Mouse (Mus musculus) stomach, embryonic 15.5 days (tissue): Measurements from ENCODE around the gene Nprl3. TPM values are rescaled to one million over a fixed set of nuclear protein-coding genes. Genes with fewer than 3 reads are reported as not detected.
A peak's percentile ranks its signal among the peaks of the same experiment; 100 is the strongest.

Experiments used
- ATAC-seq: fragments of 200-750 bp; cut with Nextera tagmentation; 2 replicates; pipeline ENCODE4 v1.8.0; 2017; ENCODE audit warnings: low read depth, moderate number of reproducible peaks, moderate TSS enrichment; ENCODE audit not compliant: insufficient read depth, low FRiP score
- H3K27ac ChIP-seq: fragments of 300-500 bp; sonication (generic); 2 replicates; pipeline ENCODE4 v1.5.1; 2015; ENCODE audit warnings: mild to moderate bottlenecking, inconsistent platforms
- H3K27me3 ChIP-seq: fragments of 300-500 bp; sonication (generic); replicated peaks from 2 replicates; pipeline ENCODE4 v1.6.1; 2015; ENCODE audit warnings: inconsistent platforms
- H3K36me3 ChIP-seq: fragments of 300-500 bp; sonication (generic); 2 replicates; pipeline ENCODE4 v1.6.1; 2015; ENCODE audit warnings: inconsistent platforms
- H3K4me1 ChIP-seq: fragments of 300-500 bp; sonication (generic); 2 replicates; pipeline ENCODE4 v1.6.1; 2015; ENCODE audit warnings: inconsistent platforms
- H3K4me2 ChIP-seq: fragments of 300-500 bp; sonication (generic); 2 replicates; pipeline ENCODE4 v1.6.1; 2015; ENCODE audit warnings: mild to moderate bottlenecking, inconsistent platforms
- H3K4me3 ChIP-seq: fragments of 300-500 bp; sonication (generic); replicated peaks from 2 replicates; pipeline ENCODE4 v1.5.1; 2015; ENCODE audit warnings: inconsistent platforms
- H3K9ac ChIP-seq: fragments of 300-500 bp; sonication (generic); 2 replicates; pipeline ENCODE4 v1.6.1; 2015; ENCODE audit warnings: inconsistent platforms
- H3K9me3 ChIP-seq: fragments of 300-500 bp; sonication (generic); 2 replicates; pipeline ENCODE4 v1.6.1; 2016; ENCODE audit warnings: inconsistent platforms
- WGBS: fragments of 180-500 bp; shearing (Covaris S2); methylation state at CpG from one replicate; pipeline ENCODE4 v1.1.7; 2015; 5-methylcytosine and 5-hydroxymethylcytosine counted together
- polyA plus RNA-seq: library from polyadenylated mRNA; unstranded; fragments of >200 nt; fragmentation: Nextera tagmentation; extraction: Ambion mirVana; gene quantifications from 2 replicates; pipeline ENCODE4 v1.2.1, GENCODE M21; 2015

The Nprl3 gene
- polyA plus RNA-seq, 1 experiment from 2014 or later: 35.6 TPM

GRCm38 (mm10) chr11:32242209-32242608, 25.3 kb downstream of the Nprl3 start:
- peaks cover 16% of the 10 kb centered on the region for H3K36me3 ChIP-seq
- no peaks in the 10 kb centered on the region for H3K4me1 ChIP-seq
- ATAC-seq: no peak
- WGBS: 86% methylated on average over 3 of the region's 3 CpGs
- no peaks in the 10 kb centered on the region for H3K27me3 ChIP-seq
- H3K4me2 ChIP-seq: no peak overlapping the region
- no peak overlapping the region for H3K9ac ChIP-seq
- H3K9me3 ChIP-seq: no peaks in the 10 kb centered on the region
- H3K27ac ChIP-seq: no peak overlapping the region
- H3K4me3 ChIP-seq: no peak overlapping the region

DNA sequence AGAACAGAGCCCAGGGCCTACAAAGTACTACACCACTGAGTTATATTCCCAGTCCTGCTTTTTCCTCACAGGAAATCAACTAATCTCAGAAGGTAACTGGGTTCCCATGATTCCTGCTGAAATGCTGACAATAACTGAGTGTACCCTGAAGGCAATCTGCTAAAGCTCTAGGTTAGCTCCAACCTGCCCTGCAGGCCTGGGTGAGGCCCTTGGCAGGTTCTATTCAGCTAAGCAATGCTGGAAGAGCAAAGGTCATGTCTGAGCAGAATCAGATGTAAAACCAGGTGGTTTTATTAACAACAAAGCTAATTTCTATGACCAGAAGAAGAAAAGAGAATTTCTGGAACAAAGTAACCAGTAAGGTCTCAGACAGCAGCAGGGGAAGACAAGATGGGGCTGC, 26.1 kb downstream of the Nprl3 start:
- no peaks in the 10 kb centered on the region for H3K9me3 ChIP-seq
- H3K36me3 ChIP-seq: peaks cover 16% of the 10 kb centered on the region
- ATAC-seq: no peak
- peaks cover 5% of the 10 kb centered on the region for H3K4me1 ChIP-seq
- no peak overlapping the region for H3K9ac ChIP-seq
- H3K4me2 ChIP-seq: no peak overlapping the region
- no peaks in the 10 kb centered on the region for H3K27me3 ChIP-seq
- peak overlapping the region; percentile 10; the same call in 1 of the 2 replicates for H3K27ac ChIP-seq
- no peak overlapping the region for H3K4me3 ChIP-seq

DNA sequence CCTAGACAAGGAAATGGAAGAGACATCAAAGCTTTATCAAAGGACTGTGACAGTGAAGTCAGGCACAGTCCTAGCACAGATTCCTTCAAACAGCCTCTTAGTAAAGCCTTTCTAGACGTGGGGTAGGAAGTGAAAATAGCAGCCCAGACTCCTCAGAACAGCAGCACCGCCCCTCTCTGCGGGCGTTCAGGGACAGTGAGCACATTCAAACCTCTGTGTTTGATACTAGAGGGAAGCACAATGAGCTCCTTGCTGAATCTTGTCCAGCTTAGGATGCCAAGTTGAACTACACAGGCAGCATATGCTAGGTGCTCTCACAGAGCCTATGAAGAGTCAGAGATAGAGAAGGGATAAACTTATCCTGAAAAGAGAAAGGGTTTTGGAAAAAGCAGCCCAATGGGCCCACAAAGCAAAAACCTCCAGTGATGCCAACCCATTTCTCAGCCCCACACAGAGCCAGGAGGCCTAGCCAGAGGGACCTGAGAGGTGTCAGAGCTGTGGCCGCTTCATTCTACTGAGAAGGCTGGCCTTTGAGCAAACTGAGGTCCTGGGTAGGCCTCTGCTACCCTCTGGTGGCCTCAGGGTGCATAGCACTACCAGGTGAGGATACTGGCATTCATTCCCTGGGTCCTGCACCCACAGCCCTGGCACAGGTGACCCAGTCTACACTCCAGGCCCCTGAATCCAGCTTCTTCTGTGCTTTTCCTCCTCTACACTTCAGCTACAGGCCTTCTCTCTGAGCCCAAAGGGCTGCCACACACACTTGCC, 29.2 kb downstream of the Nprl3 start:
- H3K4me3 ChIP-seq: no peak overlapping the region
- peak; percentile 25; the same call in 1 of the 2 replicates for ATAC-seq
- 72% methylated on average over 5 of the region's 5 CpGs for WGBS
- peaks cover 21% of the 10 kb centered on the region for H3K36me3 ChIP-seq
- no peak overlapping the region for H3K27ac ChIP-seq
- no peak overlapping the region for H3K9ac ChIP-seq
- H3K4me2 ChIP-seq: no peak overlapping the region
- H3K27me3 ChIP-seq: no peaks in the 10 kb centered on the region
- H3K9me3 ChIP-seq: no peaks in the 10 kb centered on the region
- peaks cover 26% of the 10 kb centered on the region for H3K4me1 ChIP-seq

GRCm38 (mm10) chr11:32237411-32237795, 30.1 kb downstream of the Nprl3 start:
- Histone ChIP-seq H3K27me3 (no peaks in the 10 kb centered on the region), H3K9me3 (no peaks in the 10 kb centered on the region), H3K9ac (no peak overlapping the region), H3K36me3 (peaks cover 23% of the 10 kb centered on the region), H3K4me1 (peaks cover 26% of the 10 kb centered on the region), H3K4me3 (no peak overlapping the region), H3K4me2 (no peak overlapping the region), H3K27ac (no peak overlapping the region)
- no peak for ATAC-seq
- WGBS: 84% methylated on average over 3 of the region's 3 CpGs

GRCm38 (mm10) chr11:32236712-32237410, 30.6 kb downstream of the Nprl3 start:
- peaks cover 23% of the 10 kb centered on the region for H3K36me3 ChIP-seq

DNA sequence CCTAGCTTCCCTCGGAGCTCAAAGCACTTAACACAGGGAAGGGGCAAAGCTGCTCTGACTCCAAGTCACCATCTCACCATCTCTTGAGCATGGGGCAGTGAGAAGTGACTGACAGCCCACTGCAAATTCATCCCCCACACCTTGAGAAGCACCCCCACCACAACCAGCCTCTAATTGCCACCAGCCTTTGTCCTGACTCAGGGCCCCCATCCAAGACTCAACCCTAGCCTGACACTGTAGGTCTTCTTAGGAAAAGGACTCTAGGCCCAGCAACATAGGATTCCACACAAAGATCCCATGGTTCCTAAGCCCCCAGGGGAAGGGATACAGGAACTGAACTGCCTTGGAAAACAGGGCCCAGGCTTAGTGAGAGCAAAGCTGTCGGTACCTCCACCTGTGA, 31.4 kb downstream of the Nprl3 start:
- WGBS: 58% methylated on average over 2 of the region's 2 CpGs
- Histone ChIP-seq H3K36me3 (peaks cover 29% of the 10 kb centered on the region), H3K27ac (peak overlapping the region; percentile 67; the same call in 1 of the 2 replicates), H3K4me2 (no peak overlapping the region), H3K4me3 (no peak overlapping the region), H3K9ac (no peak overlapping the region), H3K27me3 (no peaks in the 10 kb centered on the region), H3K4me1 (peaks cover 26% of the 10 kb centered on the region), H3K9me3 (no peaks in the 10 kb centered on the region)
- no peak for ATAC-seq

More at GRCm38 (mm10) chr11:32236712-32237410, 30.6 kb downstream of the Nprl3 start:
- no peak overlapping the region for H3K4me2 ChIP-seq
- no peak overlapping the region for H3K9ac ChIP-seq
- WGBS: 60% methylated on average over 9 of the region's 9 CpGs
- H3K9me3 ChIP-seq: no peaks in the 10 kb centered on the region
- no peak overlapping the region for H3K4me3 ChIP-seq
- H3K27me3 ChIP-seq: no peaks in the 10 kb centered on the region
- no peak for ATAC-seq
- H3K27ac ChIP-seq: peak overlapping the region; percentile 67; the same call in 1 of the 2 replicates
- H3K4me1 ChIP-seq: peaks cover 26% of the 10 kb centered on the region

DNA sequence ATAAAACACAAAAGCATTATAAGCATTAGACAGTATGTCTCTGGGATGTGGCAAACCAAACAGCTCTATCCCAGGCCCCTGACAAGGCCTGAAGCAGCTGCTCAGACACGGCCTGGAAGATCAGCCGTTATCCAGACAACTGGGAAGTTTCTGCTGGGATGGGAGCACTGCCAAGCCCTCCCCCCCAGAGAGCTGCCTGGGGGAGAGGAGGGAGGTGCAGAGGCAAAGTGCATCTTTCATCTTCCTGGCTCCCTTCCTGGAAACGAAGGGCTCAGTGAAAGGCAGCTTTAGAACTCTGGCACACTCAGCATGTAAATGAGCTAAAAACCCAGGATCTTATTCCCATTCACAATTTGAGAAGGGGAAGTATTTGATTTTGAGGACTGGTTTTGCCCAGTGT, 31.9 kb downstream of the Nprl3 start:
- Histone ChIP-seq H3K4me1 (peaks cover 26% of the 10 kb centered on the region), H3K9me3 (no peaks in the 10 kb centered on the region), H3K27ac (peak overlapping the region; percentile 74), H3K36me3 (peaks cover 26% of the 10 kb centered on the region), H3K4me3 (no peak overlapping the region), H3K9ac (no peak overlapping the region), H3K27me3 (no peaks in the 10 kb centered on the region), H3K4me2 (no peak overlapping the region)
- 34% methylated on average over 3 of the region's 3 CpGs for WGBS
- ATAC-seq: peak; percentile 37; the same call in 1 of the 2 replicates

GRCm38 (mm10) chr11:32234816-32235485, 32.6 kb downstream of the Nprl3 start:
- Histone ChIP-seq H3K36me3 (peaks cover 28% of the 10 kb centered on the region), H3K9me3 (no peaks in the 10 kb centered on the region), H3K27ac (peak overlapping the region; percentile 74), H3K27me3 (no peaks in the 10 kb centered on the region), H3K9ac (no peak overlapping the region), H3K4me1 (peaks cover 26% of the 10 kb centered on the region), H3K4me2 (no peak overlapping the region), H3K4me3 (no peak overlapping the region)
- ATAC-seq: no peak
- WGBS: 88% methylated on average over 6 of the region's 6 CpGs

GRCm38 (mm10) chr11:32233895-32234294, 33.6 kb downstream of the Nprl3 start:
- 85% methylated on average over 3 of the region's 3 CpGs for WGBS
- H3K4me3 ChIP-seq: no peak overlapping the region
- peaks cover 25% of the 10 kb centered on the region for H3K36me3 ChIP-seq
- H3K27ac ChIP-seq: no peak overlapping the region; the same call in 1 of the 2 replicates
- H3K4me2 ChIP-seq: no peak overlapping the region
- H3K9me3 ChIP-seq: no peaks in the 10 kb centered on the region
- no peak overlapping the region for H3K9ac ChIP-seq
- H3K4me1 ChIP-seq: peaks cover 26% of the 10 kb centered on the region
- no peaks in the 10 kb centered on the region for H3K27me3 ChIP-seq
- no peak for ATAC-seq

DNA sequence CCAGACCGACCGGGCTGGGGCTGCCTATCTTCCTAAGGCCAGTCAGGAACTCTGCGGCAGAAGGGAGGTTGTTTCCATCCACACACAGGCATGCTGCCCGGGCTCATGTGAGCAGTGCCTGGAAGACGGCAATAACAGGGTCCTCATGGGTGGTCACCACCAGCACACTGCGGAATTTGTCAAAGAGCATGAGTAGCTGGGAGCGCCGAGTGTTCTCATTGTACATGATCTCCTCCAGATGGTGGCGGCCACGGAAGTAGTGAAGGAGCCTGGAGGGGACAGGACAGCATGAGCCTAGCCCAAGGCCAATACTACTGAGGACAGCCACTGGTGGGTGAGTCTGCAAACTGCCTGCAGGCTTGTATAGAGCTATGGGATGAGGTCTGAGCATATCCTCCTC, 34.7 kb downstream of the Nprl3 start:
- 69% methylated on average over 10 of the region's 10 CpGs for WGBS
- no peak for ATAC-seq
- peaks cover 22% of the 10 kb centered on the region for H3K36me3 ChIP-seq

GRCm38 (mm10) chr11:32231125-32231524, 36.4 kb downstream of the Nprl3 start:
- no peaks in the 10 kb centered on the region for H3K27me3 ChIP-seq
- no peak overlapping the region for H3K27ac ChIP-seq
- H3K4me1 ChIP-seq: peaks cover 30% of the 10 kb centered on the region
- WGBS: 94% methylated on average over 2 of the region's 2 CpGs
- H3K36me3 ChIP-seq: peaks cover 22% of the 10 kb centered on the region
- H3K4me2 ChIP-seq: no peak overlapping the region
- no peak for ATAC-seq
- H3K9me3 ChIP-seq: no peaks in the 10 kb centered on the region
- H3K9ac ChIP-seq: no peak overlapping the region
- H3K4me3 ChIP-seq: no peak overlapping the region

More for the DNA sequence above, 34.7 kb downstream of the Nprl3 start:
- H3K27ac ChIP-seq: no peak overlapping the region
- H3K4me3 ChIP-seq: no peak overlapping the region
- no peak overlapping the region for H3K4me2 ChIP-seq
- peaks cover 26% of the 10 kb centered on the region for H3K4me1 ChIP-seq
- H3K9me3 ChIP-seq: no peaks in the 10 kb centered on the region
- no peaks in the 10 kb centered on the region for H3K27me3 ChIP-seq
- H3K9ac ChIP-seq: no peak overlapping the region

- ATAC-seq: no peak
- Histone ChIP-seq H3K4me1 (peaks cover 30% of the 10 kb centered on the region), H3K9me3 (no peaks in the 10 kb centered on the region), H3K36me3 (peaks cover 22% of the 10 kb centered on the region), H3K27me3 (no peaks in the 10 kb centered on the region), H3K4me2 (no peak overlapping the region), H3K4me3 (no peak overlapping the region), H3K27ac (no peak overlapping the region), H3K9ac (no peak overlapping the region)
- WGBS: 85% methylated on average over 4 of the region's 4 CpGs
These were observed 37.3 kb downstream of the Nprl3 start for GRCm38 (mm10) chr11:32230220-32230619.
